Mouse (Mus musculus) spleen, adult 2 months (tissue): Measurements from ENCODE around the gene P4hb. TPM values are rescaled to one million over a fixed set of nuclear protein-coding genes. Genes with fewer than 3 reads are reported as not detected.

ENCODE experiments used
- DNase-seq, 2 experiments: peaks; one replicate each; pipeline versions ENCODE4 v3.0.0 to v3.0.0-alpha.2; 2012 to 2021; ENCODE audit warnings: low spot score in 2 of 2, low read depth in 1 of 2
- H3K27ac ChIP-seq: fragments of 200-500 bp; 2 replicates; pipeline ENCODE4 v1.5.1; 2012; ENCODE audit warnings: low read length, inconsistent platforms; ENCODE audit not compliant: insufficient read depth
- H3K27me3 ChIP-seq: fragments of 200-500 bp; 2 replicates; pipeline ENCODE4 v1.6.1; 2012; ENCODE audit warnings: mild to moderate bottlenecking, moderate library complexity, low read length, inconsistent platforms; ENCODE audit not compliant: control insufficient read depth, insufficient read depth
- H3K36me3 ChIP-seq: fragments of 200-500 bp; 2 replicates; pipeline ENCODE4 v1.6.1; 2012; ENCODE audit warnings: mild to moderate bottlenecking, low read length, inconsistent platforms; ENCODE audit not compliant: control insufficient read depth, insufficient read depth
- H3K4me1 ChIP-seq: fragments of 200-500 bp; 2 replicates; pipeline ENCODE4 v1.6.1; 2011; ENCODE audit warnings: inconsistent platforms; ENCODE audit not compliant: control insufficient read depth, insufficient read depth, insufficient read length
- H3K4me3 ChIP-seq: fragments of 200-500 bp; 2 replicates; pipeline ENCODE4 v1.5.1; 2011; ENCODE audit warnings: mild to moderate bottlenecking, inconsistent platforms; ENCODE audit not compliant: insufficient read depth, insufficient read length; ENCODE audit errors: extremely low read depth
- CTCF ChIP-seq: fragments of 200-500 bp; IDR thresholded peaks from 2 replicates; pipeline ENCODE4 v1.5.1; 2011; ENCODE audit warnings: mild to moderate bottlenecking, inconsistent platforms; ENCODE audit not compliant: insufficient read depth, insufficient read length, insufficient replicate concordance; ENCODE audit errors: extremely low read depth
- POLR2A ChIP-seq: fragments of 200-500 bp; IDR thresholded peaks from 2 replicates; pipeline ENCODE4 v1.6.1; 2011; ENCODE audit warnings: low read depth, low read length, inconsistent platforms
- WGBS: fragments of 180-500 bp; shearing (Covaris S2); methylation state at CpG from one replicate; pipeline ENCODE4 v1.1.7; 2018; 5-methylcytosine and 5-hydroxymethylcytosine counted together
- polyA plus RNA-seq: library from polyadenylated mRNA; depleted of rRNA; stranded (reverse); fragments of >200 nt; gene quantifications from 2 replicates; pipeline ENCODE4 v1.2.3, GENCODE M21; 2012; rRNA removed

P4hb gene
- polyA plus RNA-seq: 76.8 and 79.2 TPM in 2 replicates

DNA sequence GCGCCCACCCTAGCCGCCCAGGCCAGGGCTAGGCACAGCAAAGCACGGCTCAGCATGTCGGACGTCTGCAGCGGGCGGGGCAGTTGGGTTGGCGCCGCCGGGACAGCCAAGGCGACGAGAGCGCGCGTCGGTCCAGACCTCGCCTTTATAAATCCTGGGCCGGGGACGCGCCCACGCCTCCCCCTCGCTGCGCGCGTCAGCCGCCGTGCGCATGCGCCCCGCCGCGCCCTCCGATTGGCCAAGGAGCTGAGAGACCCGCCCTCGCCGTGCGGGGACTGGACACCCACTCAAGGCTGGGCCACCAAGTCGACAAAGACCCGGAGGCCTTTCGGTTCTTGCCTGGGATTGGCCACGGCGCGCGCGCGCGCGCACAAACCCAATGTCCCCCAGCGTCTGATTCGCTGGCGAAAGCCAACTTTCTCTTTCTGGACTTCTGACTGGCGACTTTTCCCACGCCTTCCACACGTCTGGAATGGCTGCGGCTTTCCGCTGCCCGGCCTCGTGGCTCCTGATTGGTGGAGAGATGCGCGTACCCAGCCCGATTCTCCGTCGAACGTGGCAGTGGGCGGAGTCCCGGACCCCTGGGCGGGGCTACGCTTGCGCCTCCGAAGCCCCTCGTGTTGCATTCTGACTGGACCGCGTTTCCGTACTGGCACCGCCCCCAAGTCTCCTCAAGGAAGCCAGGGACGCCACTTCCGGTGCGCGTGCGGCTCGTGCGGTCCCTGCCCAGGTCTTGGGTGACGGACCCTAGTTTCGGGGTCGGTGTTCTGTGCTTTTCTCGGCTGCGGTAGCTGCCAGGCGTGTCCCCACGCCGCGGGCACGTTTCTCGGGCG is at the start of gene P4hb:
P4hb (minus strand) TSS at position 502 of the 833 bp plus-strand sequence.
- H3K4me1 ChIP-seq: peaks cover 9% of the 10 kb centered on the region; the same call in 1 of the 2 replicates
- peak within 1 kb of the TSS; percentile 99 for H3K27ac ChIP-seq
- TF ChIP-seq POLR2A (peak; percentile 96), CTCF (no peak)
- peaks cover 17% of the 10 kb centered on the region for H3K36me3 ChIP-seq
- peak; percentile 98 to 99 for DNase-seq
- H3K4me3 ChIP-seq: peak within 1 kb of the TSS; percentile 75
- H3K27me3 ChIP-seq: no peaks in the 10 kb centered on the region
- under 1% methylated on average over 94 of the region's 94 CpGs for WGBS

DNA sequence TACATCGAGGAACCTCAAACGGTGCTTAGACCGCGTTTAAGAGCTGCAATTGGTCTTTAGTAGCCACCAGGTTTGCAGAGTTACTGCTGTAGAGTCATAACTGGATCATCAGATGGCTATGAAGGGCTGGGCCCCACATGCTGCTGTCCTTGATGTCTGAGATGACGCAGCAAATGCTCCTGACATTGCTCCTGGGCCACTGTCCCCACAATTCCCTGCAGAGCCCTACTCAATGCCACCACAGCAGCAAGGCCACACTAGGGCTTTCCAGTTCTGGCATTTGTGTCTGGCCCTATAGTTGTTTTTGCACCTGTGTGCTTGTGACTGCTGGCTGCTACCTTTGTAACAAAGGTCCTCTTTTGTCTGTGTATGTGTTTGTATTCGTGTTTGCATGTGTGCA is 49.8 kb upstream of the P4hb start:
- peaks cover 14% of the 10 kb centered on the region; the same call in 1 of the 2 replicates for H3K4me1 ChIP-seq
- no peak for TF ChIP-seq POLR2A
- no peak for TF ChIP-seq CTCF
- peaks cover 39% of the 10 kb centered on the region for H3K36me3 ChIP-seq
- no peak overlapping the region for H3K4me3 ChIP-seq
- H3K27ac ChIP-seq: no peak overlapping the region
- no peaks in the 10 kb centered on the region for H3K27me3 ChIP-seq
- 95% methylated on average over 6 of the region's 6 CpGs for WGBS
- no peak for DNase-seq

DNA sequence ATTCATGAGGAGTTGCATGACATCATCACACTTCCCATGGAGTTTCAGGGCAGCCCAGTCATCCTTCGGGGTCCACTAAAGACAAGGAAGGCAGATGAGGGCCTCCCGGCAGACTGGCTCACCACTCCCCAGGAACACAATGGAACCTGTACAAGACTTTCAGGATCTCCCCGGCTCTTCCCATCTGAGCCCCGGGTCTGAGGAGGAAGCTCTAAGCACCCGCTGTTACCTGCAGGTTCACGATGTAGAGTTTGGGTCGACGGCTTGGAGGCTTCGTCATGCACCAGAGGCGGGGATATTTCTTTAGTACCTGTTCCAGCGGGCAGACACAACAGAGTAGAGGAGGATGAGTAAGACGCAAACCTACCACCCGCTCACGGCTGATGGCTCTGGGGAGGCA is 47.1 kb upstream of the P4hb start:
- Histone ChIP-seq H3K4me1 (peaks cover 10% of the 10 kb centered on the region; the same call in 1 of the 2 replicates), H3K27me3 (no peaks in the 10 kb centered on the region), H3K36me3 (peaks cover 39% of the 10 kb centered on the region), H3K27ac (no peak overlapping the region), H3K4me3 (no peak overlapping the region)
- WGBS: 93% methylated on average over 14 of the region's 14 CpGs
- DNase-seq: no peak
- no peak for TF ChIP-seq CTCF
- no peak for TF ChIP-seq POLR2A

DNA sequence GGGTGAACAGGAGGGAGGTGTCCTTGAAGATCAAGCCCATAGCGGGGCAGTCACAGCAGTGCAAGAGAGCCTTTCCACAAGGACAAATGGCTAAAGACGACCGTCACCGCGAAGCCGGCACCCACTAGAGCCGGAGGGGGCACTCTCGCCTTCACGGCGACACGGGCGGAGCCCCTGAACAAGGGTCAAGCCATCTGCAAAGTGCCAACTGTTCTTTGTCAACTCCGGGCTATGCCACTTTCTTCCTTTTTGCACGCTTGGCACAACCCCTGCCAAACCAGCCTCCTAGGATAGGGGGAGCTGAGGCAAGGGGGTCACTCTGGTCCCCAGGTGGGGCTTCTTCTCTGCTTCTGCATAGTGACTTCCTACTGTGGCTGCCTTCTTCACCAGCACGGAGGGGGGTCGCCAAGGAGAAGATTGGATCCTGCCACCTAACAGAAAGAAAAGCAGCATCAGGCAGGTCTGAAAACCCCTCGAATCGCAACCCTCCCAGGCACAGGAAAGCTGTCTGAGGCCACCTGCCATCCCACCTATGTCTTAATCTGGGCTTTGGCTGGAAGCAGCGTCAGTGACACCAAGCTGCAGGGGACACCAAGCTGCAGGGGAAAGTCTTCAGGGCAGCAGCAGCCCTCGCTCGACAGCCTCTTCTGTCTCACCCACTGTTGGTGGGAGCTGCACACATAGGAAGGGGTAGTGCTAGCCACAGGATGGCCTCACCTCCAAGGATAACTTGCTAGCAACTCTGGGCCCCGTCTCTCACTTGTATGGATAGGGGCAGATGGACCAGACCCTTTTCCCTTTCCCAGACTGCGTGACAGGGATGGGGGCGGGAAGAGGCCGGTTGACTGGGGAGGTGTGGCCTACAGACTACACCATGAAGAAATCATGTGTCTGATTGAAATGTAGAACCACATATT is 45.8 kb upstream of the P4hb start:
- Histone ChIP-seq H3K36me3 (peaks cover 39% of the 10 kb centered on the region), H3K27ac (no peak overlapping the region), H3K4me1 (peaks cover 8% of the 10 kb centered on the region; the same call in 1 of the 2 replicates), H3K27me3 (no peaks in the 10 kb centered on the region), H3K4me3 (no peak overlapping the region)
- no peak for TF ChIP-seq POLR2A
- TF ChIP-seq CTCF: no peak
- no peak for DNase-seq
- 95% methylated on average over 25 of the region's 25 CpGs for WGBS

DNA sequence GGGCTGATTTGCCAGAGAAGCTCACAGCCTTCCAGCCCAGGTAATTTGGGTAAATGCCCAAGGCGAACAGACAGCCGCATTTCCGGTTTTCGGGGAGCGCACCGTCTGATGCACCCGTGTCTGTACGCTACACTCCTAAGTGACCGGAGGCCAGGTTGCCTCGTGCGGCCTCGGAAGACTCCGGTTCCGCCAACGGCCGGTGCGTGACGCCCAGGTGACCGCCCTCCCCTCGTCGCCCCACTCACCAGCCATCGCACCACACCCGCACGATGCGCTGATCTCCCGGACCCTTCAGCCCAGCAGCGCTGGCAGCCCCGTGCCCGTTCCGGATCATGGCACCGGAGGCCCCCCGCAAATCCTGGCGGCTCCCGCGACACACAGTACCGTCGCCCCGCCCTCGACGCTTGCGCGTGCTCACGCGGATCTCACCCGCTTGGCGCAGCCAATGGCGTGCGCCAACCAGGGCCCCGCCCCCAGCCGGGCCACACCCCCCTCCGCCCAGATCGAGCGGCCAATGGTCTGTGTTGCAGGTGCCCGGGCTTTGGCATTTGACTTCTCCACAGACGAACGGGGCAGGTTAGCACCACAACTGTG is 44.6 kb upstream of the P4hb start, which contains the start of gene Pcyt2:
Pcyt2 (minus strand) TSS at position 418 of the 594 bp plus-strand sequence.
- peak; percentile 76 to 90 for DNase-seq
- peak; percentile 42; the same call in 1 of the 2 replicates for TF ChIP-seq POLR2A
- TF ChIP-seq CTCF: no peak
- Histone ChIP-seq H3K4me1 (peaks cover 6% of the 10 kb centered on the region; the same call in 1 of the 2 replicates), H3K4me3 (peak within 1 kb of the TSS; percentile 85), H3K27ac (peak within 1 kb of the TSS; percentile 76), H3K27me3 (no peaks in the 10 kb centered on the region), H3K36me3 (peaks cover 34% of the 10 kb centered on the region)
- under 1% methylated on average over 56 of the region's 56 CpGs for WGBS

DNA sequence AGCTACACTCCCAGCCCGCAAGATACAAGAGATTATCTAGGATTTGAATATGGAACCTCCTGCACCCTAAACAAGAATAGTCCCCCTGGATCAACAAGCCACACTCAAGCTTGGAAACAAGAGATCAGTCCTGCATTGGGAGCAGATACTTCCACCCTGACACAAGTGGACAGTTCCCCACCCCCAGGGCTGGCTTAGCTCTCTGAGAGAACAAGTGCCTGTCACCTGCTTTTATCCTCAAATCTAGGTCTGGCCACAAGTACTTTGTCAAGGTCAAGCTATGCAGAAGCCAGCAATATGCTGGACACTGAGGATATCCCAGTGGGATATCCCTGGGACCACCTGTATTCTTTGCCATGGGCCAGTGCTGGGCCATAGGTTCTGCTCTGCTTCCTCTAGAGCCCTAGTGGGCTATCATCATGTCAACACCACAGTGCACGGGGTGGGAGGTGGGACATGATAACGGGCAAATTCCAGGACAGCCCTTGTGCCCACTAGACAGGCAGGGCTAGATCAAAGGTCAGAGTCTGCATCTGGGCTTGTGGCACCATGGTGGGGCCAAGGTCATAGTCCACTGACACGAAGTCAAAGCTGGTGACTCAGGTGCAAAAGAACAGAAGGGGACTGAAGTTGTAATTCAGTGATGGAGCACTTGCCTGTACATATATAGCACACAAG is 43.7 kb upstream of the P4hb start:
- Histone ChIP-seq H3K27me3 (no peaks in the 10 kb centered on the region), H3K36me3 (peaks cover 32% of the 10 kb centered on the region), H3K27ac (no peak overlapping the region), H3K4me3 (peak overlapping the region; percentile 85; the same call in 1 of the 2 replicates), H3K4me1 (peaks cover 6% of the 10 kb centered on the region; the same call in 1 of the 2 replicates)
- 49% methylated on average over 4 of the region's 4 CpGs for WGBS
- no peak for DNase-seq
- TF ChIP-seq POLR2A (no peak), CTCF (no peak)
